Mouse (Mus musculus) thymus, adult 18-20 months (tissue): Measurements from ENCODE around the gene Nlrp10.

Source experiments
- DNase-seq, 2 experiments: peaks; one replicate each; pipeline ENCODE4 v3.0.0; 2022; ENCODE audit warnings: mixed read lengths in 2 of 2

The Nlrp10 gene

GRCm38 (mm10) chr7:108884906-108885305 is 45.1 kb downstream of the Nlrp10 start, which contains the start of gene Olfr518:
TSS of gene Olfr518 (minus strand) at chr7:108885006.
- DNase-seq: no peak

GRCm38 (mm10) chr7:108872279-108872678 is 57.7 kb downstream of the Nlrp10 start, which contains the start of gene Olfr517:
TSS of gene Olfr517 (minus strand) at chr7:108872379.
- DNase-seq: no peak
